Mouse (Mus musculus) cerebellum, postnatal 25 days (tissue): ENCODE results near the gene Myt1l.

ENCODE experiments used
- DNase-seq, 2 experiments: peaks; one replicate each; pipeline ENCODE4 v3.0.0; 2021; ENCODE audit warnings: mixed read lengths in 2 of 2

The Myt1l gene

DNA sequence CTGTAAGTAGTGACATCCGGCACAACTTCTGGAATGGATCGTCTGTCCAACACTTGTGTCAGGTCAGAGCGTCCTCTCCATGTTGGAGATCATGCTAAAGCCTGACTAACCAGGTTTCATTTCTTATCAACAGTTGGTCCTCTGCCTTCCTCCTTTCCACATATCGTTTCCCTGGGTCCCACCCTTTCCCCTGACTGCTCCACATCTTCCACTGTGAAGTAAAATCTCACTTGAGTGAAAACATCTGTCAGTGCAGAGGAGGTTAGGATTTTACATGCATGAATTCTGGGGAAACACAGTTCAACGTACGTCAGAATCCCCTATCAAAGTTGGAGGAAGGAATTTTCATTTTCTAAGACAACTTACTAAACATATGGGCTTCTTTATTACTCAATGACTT is 444.3 kb downstream of the Myt1l start:
- DNase-seq: no peak
